Mouse (Mus musculus) embryonic fibroblast, embryonic 13.5 days (primary cell): Measurements from ENCODE around the gene Vmac.

ENCODE experiments used
- CTCF ChIP-seq: IDR thresholded peaks from 2 replicates; pipeline ENCODE4 v1.5.1; 2011; ENCODE audit warnings: mild to moderate bottlenecking, control low read depth, low read length, moderate library complexity, borderline replicate concordance; ENCODE audit not compliant: insufficient read depth
- POLR2A ChIP-seq: IDR thresholded peaks from 2 replicates; pipeline ENCODE4 v1.6.1; 2011; ENCODE audit warnings: low read depth, mild to moderate bottlenecking, control low read depth, low read length, moderate library complexity

DNA sequence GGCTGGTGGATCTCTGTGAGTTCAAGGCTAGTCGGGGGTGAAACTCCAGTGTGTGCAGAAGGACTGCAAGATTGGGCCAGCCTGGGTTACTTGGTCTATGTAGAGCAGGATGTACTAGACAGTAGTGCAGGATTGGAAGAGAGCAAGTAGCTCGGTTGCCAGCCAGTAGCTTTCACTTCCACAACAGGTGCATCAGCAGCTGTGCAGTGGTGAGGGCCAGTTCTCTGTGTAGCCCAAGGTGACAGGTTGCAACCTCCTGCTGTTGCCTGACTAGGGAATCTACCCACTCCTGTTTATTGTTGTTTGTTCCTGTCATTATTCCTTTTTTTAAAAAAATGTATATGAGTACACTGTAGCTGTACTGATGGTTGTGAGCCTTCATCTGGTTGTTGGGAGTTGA, 29.1 kb downstream of the Vmac start:
- TF ChIP-seq POLR2A (no peak), CTCF (no peak)
